Mouse (Mus musculus) G1E (cell line): ENCODE measurements around the gene Ube2b. TPM values are rescaled to one million over a fixed set of nuclear protein-coding genes. Genes with fewer than 3 reads are reported as not detected.

Experiments used
- ATAC-seq: 2 replicates; pipeline ENCODE4 v1.8.0; 2016; ENCODE audit warnings: mild to moderate bottlenecking; ENCODE audit not compliant: insufficient number of reproducible peaks, poor library complexity, low FRiP score, severe bottlenecking; ENCODE audit errors: extremely low read depth
- DNase-seq: peaks from one replicate; pipeline ENCODE4 v3.0.0; 2012; ENCODE audit warnings: low spot score
- H3K27me3 ChIP-seq: 2 replicates; pipeline ENCODE4 v1.6.1; 2012; ENCODE audit warnings: mild to moderate bottlenecking, low read length, inconsistent platforms; ENCODE audit not compliant: insufficient read depth
- H3K36me3 ChIP-seq: replicated peaks from 2 replicates; pipeline ENCODE3; 2012; ENCODE audit warnings: mild to moderate bottlenecking, inconsistent platforms
- H3K4me1 ChIP-seq: 2 replicates; pipeline ENCODE4 v1.6.1; 2012; ENCODE audit warnings: low read depth, low read length, inconsistent platforms, mixed read lengths; ENCODE audit not compliant: insufficient read depth
- H3K4me3 ChIP-seq: 2 replicates; pipeline ENCODE4 v1.5.1; 2012; ENCODE audit warnings: low read depth, mild to moderate bottlenecking, inconsistent platforms, low read length, moderate library complexity, mixed read lengths
- H3K9me3 ChIP-seq: replicated peaks from 2 replicates; pipeline ENCODE4 v1.6.1; 2012; ENCODE audit warnings: inconsistent platforms
- CTCF ChIP-seq: IDR thresholded peaks from 2 replicates; pipeline ENCODE4 v1.5.1; 2012; ENCODE audit warnings: low read depth, low read length, inconsistent platforms, mixed read lengths
- GATA1 ChIP-seq: IDR thresholded peaks from 2 replicates; pipeline ENCODE4 v1.6.1; 2012; ENCODE audit warnings: borderline replicate concordance, low read length, inconsistent platforms, mixed read lengths
- GATA2 ChIP-seq: IDR thresholded peaks from 2 replicates; pipeline ENCODE4 v1.6.1; 2012; ENCODE audit warnings: low read depth, low read length, inconsistent platforms, borderline replicate concordance
- POLR2AphosphoS5 ChIP-seq: IDR thresholded peaks from 2 replicates; pipeline ENCODE4 v1.6.1; 2012; ENCODE audit warnings: low read depth, low read length, inconsistent platforms; ENCODE audit not compliant: insufficient replicate concordance
- TAL1 ChIP-seq: conservative IDR thresholded peaks from 2 replicates; pipeline ENCODE4 v1.6.1; 2012; ENCODE audit warnings: low read depth, low read length, inconsistent platforms, mixed read lengths
- polyA plus RNA-seq: library from polyadenylated mRNA; stranded (reverse); fragments of >175 nt; gene quantifications from 2 replicates; pipeline ENCODE4 v1.2.3, GENCODE M21; 2012
- total RNA-seq, 2 experiments: library from RNA; stranded (forward) in 1 of 2; stranded (reverse) in 1 of 2; fragments of 200-1000 nt in 1 of 2; fragments of >200 nt in 1 of 2; fragmentation: Nextera tagmentation in 1 of 2; gene quantifications; 2 replicates each; pipeline ENCODE4 v1.2.3; 2014 to 2017

Gene Ube2b
- total and polyA plus RNA-seq, 3 experiments: 73.4 to 120 (median 113) TPM

GRCm38 (mm10) chr11:52033953-52034352 lies 33.4 kb upstream of the Ube2b start:
- DNase-seq: no peak
- TF ChIP-seq GATA1 (no peak), TAL1 (no peak), GATA2 (no peak), POLR2AphosphoS5 (no peak), CTCF (no peak)
- Histone ChIP-seq H3K9me3 (no peaks in the 10 kb centered on the region), H3K4me3 (no peak overlapping the region), H3K27me3 (0 out of 2 replicates have a peak, but pooled peaks cover 5% of the 10 kb centered on the region), H3K4me1 (no peaks in the 10 kb centered on the region; the same call in 1 of the 2 replicates), H3K36me3 (no peaks in the 10 kb centered on the region)
- no peak for ATAC-seq

- no peaks in the 10 kb centered on the region; the same call in 1 of the 2 replicates for H3K4me1 ChIP-seq
- H3K9me3 ChIP-seq: no peaks in the 10 kb centered on the region
- DNase-seq: no peak
- H3K36me3 ChIP-seq: no peaks in the 10 kb centered on the region
- no peak overlapping the region for H3K4me3 ChIP-seq
- 0 out of 2 replicates have a peak, but pooled peaks cover 6% of the 10 kb centered on the region for H3K27me3 ChIP-seq
- TF ChIP-seq GATA1 (no peak), GATA2 (no peak), POLR2AphosphoS5 (no peak), CTCF (no peak), TAL1 (no peak)
- ATAC-seq: no peak
Measured at GRCm38 (mm10) chr11:52032356-52032755, 31.8 kb upstream of the Ube2b start.

- no peak for ATAC-seq
- no peak overlapping the region for H3K4me3 ChIP-seq
- peaks cover 3% of the 10 kb centered on the region for H3K27me3 ChIP-seq
- TF ChIP-seq GATA2: no peak
- TF ChIP-seq GATA1: no peak
- no peak for TF ChIP-seq CTCF
- no peak for TF ChIP-seq TAL1
- no peak for TF ChIP-seq POLR2AphosphoS5
- no peak for DNase-seq
- no peaks in the 10 kb centered on the region for H3K36me3 ChIP-seq
- no peaks in the 10 kb centered on the region for H3K9me3 ChIP-seq
- H3K4me1 ChIP-seq: no peaks in the 10 kb centered on the region
Measured at GRCm38 (mm10) chr11:52018217-52018616, 17.7 kb upstream of the Ube2b start.

- Histone ChIP-seq H3K27me3 (no peaks in the 10 kb centered on the region), H3K9me3 (no peaks in the 10 kb centered on the region), H3K4me3 (no peak overlapping the region), H3K36me3 (peaks cover 5% of the 10 kb centered on the region), H3K4me1 (no peaks in the 10 kb centered on the region)
- DNase-seq (no peak), ATAC-seq (no peak)
- TF ChIP-seq GATA1 (no peak), TAL1 (no peak), GATA2 (no peak), POLR2AphosphoS5 (no peak), CTCF (no peak)
Measured at GRCm38 (mm10) chr11:52011541-52011940, 11.0 kb upstream of the Ube2b start.

GRCm38 (mm10) chr11:52011011-52011410 lies 10.4 kb upstream of the Ube2b start:
- TF ChIP-seq TAL1: no peak
- no peak for TF ChIP-seq GATA1
- no peak for TF ChIP-seq POLR2AphosphoS5
- no peak for TF ChIP-seq CTCF
- no peak for TF ChIP-seq GATA2
- ATAC-seq: no peak
- H3K4me1 ChIP-seq: peaks cover 3% of the 10 kb centered on the region; the same call in 1 of the 2 replicates
- no peak overlapping the region for H3K4me3 ChIP-seq
- H3K27me3 ChIP-seq: no peaks in the 10 kb centered on the region
- no peaks in the 10 kb centered on the region for H3K9me3 ChIP-seq
- no peak for DNase-seq
- H3K36me3 ChIP-seq: peaks cover 8% of the 10 kb centered on the region

- Histone ChIP-seq H3K4me1 (peaks cover 32% of the 10 kb centered on the region), H3K4me3 (no peak overlapping the region), H3K27me3 (no peaks in the 10 kb centered on the region), H3K36me3 (peaks cover 8% of the 10 kb centered on the region), H3K9me3 (no peaks in the 10 kb centered on the region)
- DNase-seq (no peak), ATAC-seq (no peak)
- TF ChIP-seq TAL1 (no peak), POLR2AphosphoS5 (no peak), CTCF (no peak), GATA1 (no peak), GATA2 (no peak)
Measured at GRCm38 (mm10) chr11:52005586-52005985, 5.0 kb upstream of the Ube2b start.
